Mouse (Mus musculus) thymus, postnatal 0 days (tissue): ENCODE data around the gene Gm9918. TPM values are rescaled to one million over a fixed set of nuclear protein-coding genes. Genes with fewer than 3 reads are reported as not detected.

Experiments used
- polyA plus RNA-seq: library from polyadenylated mRNA; unstranded; fragments of >200 nt; fragmentation: Nextera tagmentation; extraction: Ambion mirVana; gene quantifications from 2 replicates; pipeline ENCODE4 v1.2.1, GENCODE M21; 2015

Gene Gm9918
- polyA plus RNA-seq, 1 experiment from 2014 or later = 0.26 TPM

Other genes with a start within 250 kb of the Gm9918 start
- 1,281 and 1,324 TPM in 2 replicates for gene Krt18, start 242.4 kb upstream of the Gm9918 start, polyA plus RNA-seq
- gene Eif4b, start 196.8 kb upstream of the Gm9918 start, polyA plus RNA-seq = 93.3 and 103 TPM in 2 replicates
- 4.4 and 5.2 TPM in 2 replicates for gene Tns2, start 170.2 kb upstream of the Gm9918 start, polyA plus RNA-seq
- 19.1 and 19.9 TPM in 2 replicates for gene Spryd3, start 134.3 kb upstream of the Gm9918 start, polyA plus RNA-seq
- gene Igfbp6, start 126.2 kb upstream of the Gm9918 start, polyA plus RNA-seq = 6.8 and 7.5 TPM in 2 replicates
- gene Soat2, start 120.0 kb upstream of the Gm9918 start, polyA plus RNA-seq = 1.0 and 1.1 TPM in 2 replicates
- gene Zfp740, start 67.3 kb upstream of the Gm9918 start, polyA plus RNA-seq = 48.8 and 64.9 TPM in 2 replicates
- 32.2 and 33.7 TPM in 2 replicates for gene Csad, start 65.8 kb upstream of the Gm9918 start, polyA plus RNA-seq
- gene Itgb7, start 38.6 kb upstream of the Gm9918 start, polyA plus RNA-seq = 65.6 and 68.7 TPM in 2 replicates
- gene Rarg, start 13.0 kb upstream of the Gm9918 start, polyA plus RNA-seq = 6.0 and 7.4 TPM in 2 replicates
- 53.5 and 55.1 TPM in 2 replicates for gene Mfsd5, start 8.9 kb downstream of the Gm9918 start, polyA plus RNA-seq
- gene Espl1, start 25.7 kb downstream of the Gm9918 start, polyA plus RNA-seq = 17.7 and 18.0 TPM in 2 replicates
- 446 and 454 TPM in 2 replicates for gene Pfdn5, start 55.6 kb downstream of the Gm9918 start, polyA plus RNA-seq
- gene Myg1, start 61.1 kb downstream of the Gm9918 start, polyA plus RNA-seq = 94.7 and 107 TPM in 2 replicates
- gene Aaas, start 80.2 kb downstream of the Gm9918 start, polyA plus RNA-seq = 56.8 and 61.7 TPM in 2 replicates
- gene Sp7, start 96.6 kb downstream of the Gm9918 start, polyA plus RNA-seq = 0.10 and 0.13 TPM in 2 replicates
- 9.7 and 10.9 TPM in 2 replicates for gene Sp1, start 135.6 kb downstream of the Gm9918 start, polyA plus RNA-seq
- 1.8 and 2.1 TPM in 2 replicates for gene Amhr2, start 174.8 kb downstream of the Gm9918 start, polyA plus RNA-seq
- 88.9 and 90.3 TPM in 2 replicates for gene Prr13, start 188.5 kb downstream of the Gm9918 start, polyA plus RNA-seq
- gene Pcbp2, start 200.0 kb downstream of the Gm9918 start, polyA plus RNA-seq = 263 and 265 TPM in 2 replicates
- gene Gm10337, start 233.2 kb downstream of the Gm9918 start, polyA plus RNA-seq = 2.0 TPM in 1 of 2 replicates, not detected in the other
- 4.1 and 4.2 TPM in 2 replicates for gene Map3k12, start 246.5 kb downstream of the Gm9918 start, polyA plus RNA-seq
- gene Tarbp2, start 247.6 kb downstream of the Gm9918 start, polyA plus RNA-seq = 65.5 and 66.3 TPM in 2 replicates